Mouse (Mus musculus) thymus, postnatal 25 days (tissue): ENCODE measurements around the gene Hoxd9.

ENCODE experiments used
- DNase-seq: peaks from one replicate; pipeline ENCODE4 v3.0.0; 2022

Hoxd9 gene

DNA sequence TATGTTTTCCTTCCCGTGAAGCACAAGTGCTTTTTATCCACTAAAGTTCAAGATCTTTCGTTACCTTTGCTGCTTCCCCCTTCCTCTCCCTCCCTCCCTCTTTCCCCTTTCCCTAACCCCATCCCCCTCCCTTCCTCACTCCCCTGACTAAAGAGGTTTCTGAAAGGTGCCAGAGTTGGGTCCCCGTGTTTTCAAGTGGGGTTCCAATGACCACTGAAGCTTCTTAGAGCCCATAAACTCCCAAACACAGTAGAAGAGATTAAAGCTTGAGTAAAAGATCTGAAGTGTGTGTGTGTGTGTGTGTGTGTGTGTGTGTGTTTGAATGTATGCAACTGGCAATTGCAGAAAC, 28.3 kb upstream of the Hoxd9 start:
- DNase-seq, result no peak

DNA sequence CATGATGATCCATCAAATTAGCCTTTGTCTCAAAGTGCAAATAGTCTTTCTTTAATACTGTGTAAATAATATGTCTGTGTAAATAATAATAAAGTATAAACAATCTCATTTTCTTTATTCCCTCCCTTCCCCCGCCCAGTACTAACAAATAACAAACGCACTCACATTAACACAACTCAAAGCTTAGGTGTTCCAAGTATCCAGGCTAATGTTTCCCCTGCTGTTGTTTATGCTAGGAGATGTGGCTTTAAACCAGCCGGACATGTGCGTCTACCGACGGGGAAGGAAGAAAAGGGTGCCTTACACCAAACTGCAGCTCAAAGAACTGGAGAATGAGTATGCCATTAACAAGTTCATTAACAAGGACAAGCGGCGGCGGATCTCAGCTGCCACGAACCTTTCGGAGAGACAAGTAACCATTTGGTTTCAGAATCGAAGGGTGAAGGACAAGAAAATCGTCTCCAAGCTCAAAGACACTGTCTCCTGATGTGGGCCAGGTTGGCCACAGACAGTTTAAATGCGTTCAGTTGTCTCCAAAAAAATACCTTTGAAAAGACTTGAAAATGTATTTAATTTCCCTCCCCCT, 27.8 kb upstream of the Hoxd9 start:
- no peak for DNase-seq

DNA sequence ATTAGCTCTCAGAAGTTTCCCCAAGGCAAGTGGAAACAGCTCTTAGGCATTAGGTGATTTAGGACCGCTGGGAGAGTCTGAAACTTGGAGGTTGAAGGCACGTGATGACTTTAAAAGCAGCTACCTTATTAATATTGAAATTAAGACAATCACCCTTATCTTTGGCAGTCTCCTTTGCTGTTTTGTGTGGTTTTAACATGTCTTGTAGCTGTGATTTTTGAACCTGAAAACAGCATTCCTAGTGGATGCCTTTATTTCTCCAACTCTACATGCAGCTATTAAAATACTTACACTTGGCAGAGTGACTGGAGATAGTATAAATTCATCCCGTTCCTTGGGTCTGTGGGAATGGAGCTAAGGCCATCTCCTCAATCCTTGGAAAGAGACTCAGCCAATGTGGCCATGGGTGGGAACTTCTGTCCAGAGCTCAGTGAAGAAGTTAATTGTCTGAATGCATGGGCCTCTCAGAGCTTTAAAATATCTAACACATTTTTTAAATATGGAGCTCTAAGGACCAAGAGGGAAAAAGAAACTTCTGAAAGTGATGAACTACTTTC, 26.8 kb upstream of the Hoxd9 start:
- DNase-seq, result no peak

DNA sequence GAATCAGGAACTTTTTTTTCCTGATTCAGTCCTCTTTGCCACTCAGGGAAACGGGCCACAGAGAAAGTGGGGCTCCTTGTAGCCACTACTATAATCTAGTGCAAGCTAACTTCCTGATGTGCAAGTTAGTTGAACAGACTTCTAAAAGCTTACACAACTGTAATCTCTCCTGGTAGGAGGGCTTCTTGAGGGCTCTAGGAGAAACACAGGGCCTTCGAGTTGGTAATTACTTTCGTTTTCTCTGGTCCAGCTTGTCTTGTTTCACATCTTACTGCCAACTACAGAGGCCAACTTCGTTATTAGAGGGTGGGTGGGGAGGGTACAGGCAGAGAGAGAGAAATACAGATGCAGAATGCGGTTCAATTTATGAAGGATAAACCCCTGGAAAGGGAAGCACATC, 25.7 kb upstream of the Hoxd9 start:
- no peak for DNase-seq

DNA sequence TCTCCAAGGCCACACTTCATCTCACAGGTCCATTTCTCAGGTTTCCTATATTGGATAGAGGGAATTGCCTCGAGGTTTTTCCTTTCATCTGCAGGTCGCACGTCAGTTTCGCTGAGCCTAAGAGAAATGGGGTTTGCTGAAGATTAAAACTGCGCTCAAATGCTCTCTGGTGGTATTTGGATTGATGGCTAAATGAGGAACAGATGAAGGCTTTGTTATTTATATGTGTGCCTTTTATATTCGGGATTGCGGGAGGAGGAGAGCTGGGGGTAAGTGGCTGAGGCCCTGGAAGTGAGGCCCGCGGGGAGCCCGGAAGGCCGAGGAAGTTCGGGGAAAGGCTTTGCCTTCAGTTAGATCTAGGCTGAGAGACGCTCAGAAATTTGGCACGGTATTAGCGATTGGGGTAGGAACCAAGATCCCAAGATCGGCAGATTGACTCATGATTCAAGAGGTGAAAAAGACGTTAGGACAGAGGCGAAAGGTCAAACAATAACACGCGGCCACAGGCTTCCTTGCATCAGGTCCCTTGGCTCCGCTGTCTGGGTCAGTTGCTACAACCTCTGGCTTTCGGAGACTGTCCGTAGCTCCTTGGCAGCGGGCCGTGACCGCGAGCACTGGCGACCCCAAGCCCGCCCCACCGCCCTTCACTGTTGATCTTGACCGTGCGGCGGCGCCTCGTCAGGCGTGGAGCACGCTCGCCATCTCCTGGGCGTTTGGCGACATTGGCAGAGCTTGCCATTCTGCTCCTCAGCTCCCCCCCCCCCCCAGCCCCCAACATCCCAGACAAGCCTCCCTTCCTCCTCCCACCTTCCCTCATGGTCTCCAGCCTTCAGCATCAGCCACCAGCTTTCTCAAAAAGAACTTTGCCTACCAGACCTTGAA, 24.8 kb upstream of the Hoxd9 start:
- DNase-seq, result peak; percentile 40

DNA sequence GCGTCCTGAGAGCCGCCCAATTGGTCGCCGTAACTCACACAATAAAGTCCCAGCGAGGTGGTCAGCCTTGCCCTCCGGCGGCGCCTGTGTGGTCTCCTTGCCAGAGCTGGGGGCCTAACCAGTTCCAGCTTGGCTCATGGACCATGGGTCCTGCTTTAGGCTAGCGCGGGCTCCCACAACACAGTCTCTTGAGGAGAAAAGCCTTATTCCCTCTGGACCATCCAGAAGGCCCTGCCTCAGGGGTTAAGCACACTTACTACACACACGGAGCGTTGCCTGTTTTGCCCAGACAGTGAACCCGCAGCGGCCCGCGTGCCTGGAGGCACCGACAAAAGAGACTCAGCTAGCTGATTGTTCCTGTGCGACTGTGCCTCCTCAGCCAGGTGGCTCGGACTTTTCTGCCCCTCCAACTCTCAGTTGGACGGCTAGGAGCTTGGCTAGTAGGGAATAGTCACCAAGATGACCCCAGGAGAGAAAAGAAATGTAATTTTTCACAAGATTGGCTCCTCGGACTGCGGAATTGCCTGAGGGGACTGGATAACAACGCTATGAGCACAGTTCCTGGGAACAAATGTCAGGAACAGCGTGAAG, 23.6 kb upstream of the Hoxd9 start:
- no peak for DNase-seq

DNA sequence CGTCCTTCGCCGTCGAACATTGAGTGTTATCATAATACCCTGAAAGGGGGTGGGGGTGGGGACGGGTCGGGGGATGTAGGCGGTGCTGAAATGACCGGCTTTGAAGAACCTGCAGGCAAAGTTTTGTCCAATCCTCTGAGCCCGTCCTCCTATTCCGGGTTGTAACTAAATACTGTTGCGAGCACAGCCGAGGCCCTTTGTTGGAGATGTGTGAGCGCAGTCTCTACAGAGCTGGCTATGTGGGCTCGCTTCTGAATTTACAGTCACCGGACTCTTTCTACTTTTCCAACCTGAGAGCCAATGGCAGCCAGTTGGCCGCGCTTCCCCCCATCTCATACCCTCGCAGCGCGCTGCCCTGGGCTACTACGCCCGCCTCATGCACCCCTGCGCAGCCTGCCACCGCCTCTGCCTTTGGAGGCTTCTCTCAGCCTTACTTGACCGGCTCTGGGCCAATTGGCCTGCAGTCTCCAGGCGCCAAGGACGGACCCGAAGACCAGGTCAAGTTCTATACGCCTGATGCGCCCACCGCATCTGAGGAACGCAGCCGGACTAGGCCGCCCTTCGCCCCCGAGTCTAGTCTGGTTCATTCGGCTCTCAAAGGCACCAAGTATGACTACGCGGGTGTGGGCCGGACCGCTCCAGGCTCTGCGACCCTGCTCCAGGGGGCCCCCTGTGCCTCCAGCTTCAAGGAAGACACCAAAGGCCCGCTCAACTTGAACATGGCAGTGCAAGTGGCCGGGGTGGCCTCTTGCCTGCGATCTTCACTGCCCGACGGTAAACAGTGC, 22.5 kb upstream of the Hoxd9 start, which contains the start of gene Hoxd12:
TSS of gene Hoxd12 (plus strand) at position 133 of the 785 bp plus-strand sequence.
- no peak for DNase-seq

DNA sequence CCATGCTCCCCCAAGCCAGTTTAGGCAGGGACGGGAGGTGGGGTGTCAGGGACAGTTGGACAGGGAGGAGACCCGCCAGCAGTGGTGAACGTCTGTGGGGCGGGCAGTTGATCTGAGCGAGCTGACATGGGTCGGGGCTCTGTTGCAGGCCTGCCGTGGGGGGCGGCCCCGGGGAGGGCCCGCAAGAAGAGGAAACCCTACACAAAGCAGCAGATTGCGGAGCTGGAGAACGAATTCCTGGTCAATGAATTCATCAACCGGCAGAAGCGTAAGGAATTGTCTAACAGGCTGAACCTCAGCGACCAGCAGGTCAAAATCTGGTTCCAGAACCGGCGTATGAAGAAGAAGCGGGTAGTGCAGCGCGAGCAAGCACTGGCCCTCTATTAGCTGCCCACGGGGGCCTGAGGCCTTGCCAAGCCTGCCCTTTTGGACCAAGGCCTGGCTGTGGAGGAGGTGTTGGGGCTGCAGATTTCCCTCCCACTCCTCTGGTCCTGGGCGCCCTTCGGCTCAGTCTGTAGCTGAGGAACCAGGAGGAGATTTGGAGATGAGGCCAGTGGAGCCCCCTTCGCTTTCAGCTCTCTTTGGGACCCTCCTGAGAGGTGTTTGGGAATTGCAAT, 21.8 kb upstream of the Hoxd9 start:
- no peak for DNase-seq

DNA sequence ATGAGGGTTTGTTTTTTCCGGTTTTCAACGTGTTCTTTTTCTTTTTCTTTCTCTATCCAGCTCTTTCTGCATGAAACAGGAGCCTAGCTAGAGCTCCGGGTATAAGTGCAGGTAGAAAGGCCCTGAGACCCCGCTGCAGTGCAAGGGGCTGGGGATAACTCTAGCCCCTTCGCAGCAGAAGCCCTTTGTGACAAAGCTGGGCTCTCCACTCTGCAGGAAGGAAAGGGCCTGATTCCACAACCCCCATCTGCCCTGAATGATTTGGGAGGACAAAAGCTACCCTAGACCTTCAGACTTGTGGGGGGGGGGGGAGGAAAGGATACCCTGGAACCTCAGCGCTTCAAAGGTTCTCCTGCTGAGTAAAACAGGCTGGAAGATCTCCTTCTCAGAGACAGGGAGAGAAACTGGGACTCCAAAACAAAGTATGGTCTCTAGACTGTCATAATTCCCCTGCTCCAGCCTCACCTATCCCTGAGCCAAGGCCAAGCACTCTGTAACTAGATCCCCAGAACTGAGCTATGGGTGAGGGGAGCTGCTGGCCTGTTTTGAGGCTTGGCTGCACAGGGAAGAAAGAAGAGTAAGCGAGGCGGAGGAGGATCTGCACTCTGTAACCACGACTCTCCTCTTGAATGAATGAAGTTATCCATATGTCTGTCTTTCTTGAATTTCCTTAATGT, 21.0 kb upstream of the Hoxd9 start:
- DNase-seq, result no peak

DNA sequence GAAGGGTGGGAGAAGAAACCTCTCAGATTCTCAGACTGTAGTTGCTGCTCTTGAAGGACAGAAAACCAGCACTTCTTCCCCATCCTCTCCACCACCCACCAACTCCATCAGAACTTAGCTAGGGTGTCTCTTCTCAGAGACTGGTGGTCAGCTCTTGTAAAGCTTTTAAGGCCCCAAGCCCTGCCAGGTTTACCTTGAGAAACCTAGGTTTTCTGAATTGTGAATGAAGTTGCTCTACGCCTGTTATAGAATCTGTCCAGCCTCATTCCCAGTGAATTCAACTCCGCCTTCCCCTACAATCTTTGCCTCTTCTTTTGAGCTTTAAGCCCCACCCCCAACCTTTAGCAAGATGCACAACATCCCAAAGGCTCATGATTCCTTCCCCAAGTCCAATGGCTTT, 20.4 kb upstream of the Hoxd9 start:
- no peak for DNase-seq

DNA sequence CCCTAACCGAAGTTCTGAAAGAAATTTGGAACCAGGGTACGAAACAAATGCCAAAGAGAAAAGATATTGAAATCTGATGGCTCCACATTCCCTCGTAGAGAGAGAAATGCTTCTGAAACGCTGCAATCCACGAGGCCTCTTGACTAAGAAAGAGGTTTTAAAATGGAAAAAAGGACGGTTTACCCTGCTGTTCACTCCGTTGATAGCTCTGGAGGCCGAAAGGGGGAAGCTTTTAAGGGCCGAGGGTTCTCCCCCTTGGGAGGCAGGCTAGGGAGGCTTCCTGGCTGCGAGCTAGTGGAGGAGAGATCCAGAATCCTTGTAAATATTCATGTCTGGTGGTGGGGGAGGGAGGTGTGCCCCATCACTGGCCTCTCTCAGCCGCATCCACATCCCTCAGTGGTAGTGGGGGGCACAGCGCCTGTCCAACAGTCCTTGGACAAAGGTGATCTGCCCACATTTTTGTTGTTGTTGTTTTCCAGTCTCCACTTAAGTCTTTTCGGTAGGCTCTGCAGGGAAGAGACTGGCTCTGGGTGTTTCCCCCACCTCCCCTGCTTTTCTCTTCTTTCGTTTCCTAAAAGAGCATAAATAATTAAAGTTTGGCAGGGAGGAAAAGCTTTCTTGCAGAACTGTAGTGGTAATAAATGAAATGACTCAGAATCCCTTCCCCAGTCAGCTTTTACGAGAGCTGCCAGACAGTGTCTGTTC, 18.5 kb upstream of the Hoxd9 start, which contains the start of gene Hoxd11:
TSS of gene Hoxd11 (plus strand) at position 667 of the 705 bp plus-strand sequence.
- no peak for DNase-seq

DNA sequence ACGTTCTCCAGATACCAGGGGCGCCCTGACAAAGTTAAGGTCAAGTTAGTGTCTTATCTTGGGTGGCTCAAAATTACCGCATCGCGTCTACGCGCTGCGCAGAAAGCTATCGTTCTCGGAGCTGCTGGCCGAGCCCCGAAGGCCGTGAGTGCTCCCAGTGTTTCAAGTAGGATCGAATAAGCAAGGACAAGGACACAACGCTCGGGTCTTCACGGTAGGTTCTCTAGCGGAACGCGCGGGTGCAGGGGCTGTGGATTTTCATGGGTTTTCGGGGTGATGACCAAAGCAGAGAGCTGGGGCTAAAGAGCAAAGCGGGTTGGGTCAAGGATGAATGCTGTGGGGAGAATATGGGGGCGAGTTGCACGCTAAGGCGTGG, 17.9 kb upstream of the Hoxd9 start:
- no peak for DNase-seq

DNA sequence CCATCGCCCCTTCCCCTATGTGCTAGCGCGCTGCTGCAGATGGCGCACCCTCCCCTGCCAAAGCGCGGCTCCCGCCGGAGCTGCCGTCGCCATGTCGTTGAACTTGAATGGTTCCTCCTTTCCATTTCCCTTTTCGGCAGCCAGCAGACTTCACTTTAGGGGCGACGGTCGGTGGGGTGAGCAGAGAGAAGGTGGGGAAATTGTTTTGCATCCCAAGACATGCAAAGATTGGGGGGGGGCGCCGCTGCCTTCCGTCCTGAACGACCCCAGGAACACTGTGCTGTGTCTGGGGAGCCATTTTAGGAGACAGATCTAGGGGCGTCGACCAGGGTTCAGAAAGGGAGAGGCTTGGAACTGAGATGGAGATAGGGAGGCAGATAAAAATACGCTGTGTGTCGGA, 17.5 kb upstream of the Hoxd9 start:
- no peak for DNase-seq

DNA sequence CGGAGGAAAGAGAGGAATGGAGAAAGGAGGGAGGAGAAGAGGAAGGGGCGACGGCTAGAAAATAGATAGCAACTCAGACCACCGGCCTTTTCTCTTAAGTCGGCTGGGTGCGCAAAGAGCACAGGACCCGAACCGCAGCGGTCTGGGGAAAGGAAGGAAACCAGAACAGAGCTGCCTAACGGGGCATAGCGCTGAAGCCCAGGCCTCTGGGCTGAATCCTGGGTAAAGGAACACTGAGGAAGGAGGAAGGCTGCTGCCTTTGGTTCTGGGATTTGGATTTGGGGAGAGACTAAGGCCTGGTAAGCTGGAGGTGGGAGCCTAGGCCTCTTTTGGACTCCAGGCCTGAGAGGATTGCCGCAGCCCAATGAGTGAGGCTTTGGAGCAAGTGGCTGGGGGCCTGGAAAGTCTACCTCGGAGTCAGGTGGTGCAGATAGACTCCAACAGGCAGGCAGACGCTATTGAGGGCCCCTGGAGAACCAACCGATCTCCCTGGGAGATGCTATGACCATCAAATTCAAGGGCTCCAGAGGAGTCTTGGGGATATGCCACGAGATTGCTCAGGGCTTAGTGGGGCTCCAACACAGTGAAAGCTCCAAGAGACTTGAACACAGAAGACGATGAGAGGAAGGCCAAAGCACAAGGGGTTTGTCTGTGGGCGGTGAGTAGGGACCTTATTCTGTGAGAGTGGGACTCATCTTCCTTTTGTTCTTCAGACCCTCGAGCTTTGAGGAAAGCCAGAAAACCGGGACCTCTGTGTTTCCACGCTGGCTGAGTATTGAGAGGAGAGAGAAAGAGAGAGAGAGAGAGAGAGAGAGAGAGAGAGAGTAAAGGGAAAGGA, 16.7 kb upstream of the Hoxd9 start:
- no peak for DNase-seq

DNA sequence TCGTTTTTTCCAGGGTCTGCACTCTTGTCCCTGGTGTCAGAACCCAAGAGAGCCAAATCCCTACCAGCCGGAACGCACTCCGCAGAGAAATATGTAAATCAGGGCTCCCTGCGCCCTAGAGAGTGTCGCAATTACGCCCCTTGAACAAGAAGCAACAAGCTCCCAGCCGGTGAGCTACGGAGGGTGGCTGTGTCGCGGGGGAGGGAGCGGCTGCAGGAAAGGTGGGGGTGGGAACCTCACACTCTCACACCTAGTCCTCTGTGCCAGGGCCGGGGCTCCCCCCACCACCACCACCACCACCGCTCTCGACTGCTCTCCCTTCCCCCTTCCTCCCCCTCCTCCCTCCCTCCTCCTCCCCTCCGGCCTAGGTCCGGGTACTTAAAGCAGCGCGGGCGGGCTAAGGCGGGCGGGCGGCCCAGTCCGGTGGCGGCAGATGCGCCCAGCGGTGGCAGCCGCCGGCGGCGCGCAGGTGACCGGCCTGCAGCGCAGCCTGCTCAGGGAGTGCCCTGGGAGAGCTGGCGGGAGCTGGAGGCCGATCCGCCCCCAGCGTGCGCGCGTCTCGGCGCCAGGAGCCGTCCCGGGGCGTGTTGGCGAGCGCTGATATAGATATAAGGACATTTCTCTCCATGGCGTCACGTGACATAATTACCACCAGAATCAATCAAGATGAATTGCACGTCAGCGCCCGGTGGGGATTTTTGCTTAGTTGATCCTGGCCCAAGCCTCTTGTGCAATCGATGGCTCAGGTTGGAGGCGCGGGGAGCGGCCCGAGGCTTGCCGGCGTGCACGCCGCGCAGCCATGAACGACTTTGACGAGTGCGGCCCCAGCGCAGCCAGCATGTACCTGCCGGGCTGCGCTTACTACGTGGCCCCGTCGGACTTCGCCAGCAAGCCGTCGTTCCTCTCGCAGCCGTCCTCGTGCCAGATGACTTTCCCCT, 15.7 kb upstream of the Hoxd9 start:
- DNase-seq, result no peak

DNA sequence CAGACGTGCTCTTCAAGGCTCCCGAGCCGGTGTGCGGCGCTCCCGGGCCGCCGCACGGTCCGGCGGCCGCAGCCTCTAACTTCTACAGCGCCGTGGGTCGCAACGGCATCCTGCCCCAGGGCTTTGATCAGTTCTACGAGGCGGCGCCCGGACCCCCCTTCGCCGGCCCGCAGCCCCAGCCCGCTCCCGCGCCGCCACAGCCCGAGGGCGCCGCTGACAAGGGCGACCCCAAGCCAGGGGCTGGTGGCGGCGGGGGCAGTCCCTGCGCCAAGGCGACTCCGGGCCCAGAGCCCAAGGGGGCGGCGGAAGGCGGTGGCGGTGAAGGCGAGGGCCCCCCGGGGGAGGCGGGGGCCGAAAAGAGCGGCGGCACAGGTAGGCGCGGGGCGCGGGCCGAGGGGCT, 14.7 kb upstream of the Hoxd9 start:
- DNase-seq, result no peak

DNA sequence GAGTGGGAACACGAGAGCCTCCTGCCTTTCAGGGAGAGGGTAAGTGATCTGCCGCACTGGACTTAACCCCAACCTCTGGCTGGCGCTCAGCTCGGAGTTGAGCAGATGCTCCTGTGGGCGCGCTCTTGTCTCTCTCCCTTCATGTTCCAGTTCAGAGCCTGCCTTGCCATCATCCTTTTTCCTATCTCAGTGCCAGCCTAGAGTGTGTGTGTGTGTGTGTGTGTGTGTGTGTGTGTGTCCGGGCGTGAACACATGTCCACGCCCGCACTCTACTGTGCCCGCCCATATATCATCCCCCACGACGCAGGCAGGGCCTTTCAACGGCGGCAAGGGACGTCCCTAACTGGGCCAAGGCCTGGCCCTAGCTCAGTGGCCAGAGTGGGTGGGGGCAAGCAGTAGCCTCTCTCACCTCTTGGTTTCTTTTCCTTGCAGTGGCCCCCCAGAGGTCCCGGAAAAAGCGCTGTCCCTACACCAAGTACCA, 14.0 kb upstream of the Hoxd9 start:
- no peak for DNase-seq

DNA sequence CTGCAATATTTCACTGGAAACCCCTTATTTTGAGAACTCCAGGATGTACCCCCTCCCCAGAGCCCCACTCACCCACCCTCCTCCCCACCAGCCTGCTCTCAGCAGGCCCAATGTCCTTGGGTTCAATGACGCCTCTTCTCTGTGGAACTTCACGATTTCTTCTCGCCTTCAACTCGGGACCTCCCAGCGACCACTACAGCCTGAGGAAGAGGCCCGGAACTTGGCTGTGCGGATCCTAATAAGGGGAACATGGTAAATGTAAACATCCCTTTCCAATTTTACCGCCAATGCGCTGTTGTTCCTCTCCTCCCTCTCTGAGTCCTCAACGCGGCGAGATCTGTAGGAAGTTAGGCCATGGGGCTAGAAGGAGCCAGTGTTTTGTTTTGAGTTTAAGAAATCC, 13.4 kb upstream of the Hoxd9 start:
- DNase-seq, result no peak

DNA sequence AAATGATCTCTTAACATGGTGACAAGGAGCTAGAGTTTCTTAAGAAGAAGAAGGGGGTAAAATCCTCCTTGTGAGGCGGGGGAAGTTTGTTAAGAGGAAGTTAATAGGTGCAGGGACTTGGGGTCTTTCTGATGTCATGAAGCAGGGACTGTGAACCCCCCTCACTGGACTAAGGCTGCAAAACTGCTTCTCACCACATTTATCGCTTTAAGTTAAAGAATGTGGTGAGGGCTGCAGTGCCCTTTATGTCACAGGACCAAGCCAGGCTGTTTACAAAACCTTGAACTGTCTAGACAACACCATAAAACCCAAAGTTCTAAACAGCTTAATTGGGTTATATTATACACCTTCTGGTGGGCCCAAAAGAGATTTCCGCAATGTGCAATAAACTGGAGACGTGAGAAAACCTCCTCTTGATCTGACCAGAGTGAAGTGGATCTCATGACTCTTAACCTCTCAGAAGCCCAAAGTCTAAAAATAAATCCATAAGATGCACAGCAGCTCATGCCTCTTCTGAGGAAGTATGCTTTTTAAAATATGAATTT, 12.4 kb upstream of the Hoxd9 start:
- DNase-seq, result no peak
